Mouse (Mus musculus): ENCODE data around the gene Gm21783.
"Not testable (repeated sequence)": the region's sequence is repeated elsewhere in the genome, so short reads cannot be mapped to it uniquely, and the experiment has no call there.

Gm21783 gene

DNA sequence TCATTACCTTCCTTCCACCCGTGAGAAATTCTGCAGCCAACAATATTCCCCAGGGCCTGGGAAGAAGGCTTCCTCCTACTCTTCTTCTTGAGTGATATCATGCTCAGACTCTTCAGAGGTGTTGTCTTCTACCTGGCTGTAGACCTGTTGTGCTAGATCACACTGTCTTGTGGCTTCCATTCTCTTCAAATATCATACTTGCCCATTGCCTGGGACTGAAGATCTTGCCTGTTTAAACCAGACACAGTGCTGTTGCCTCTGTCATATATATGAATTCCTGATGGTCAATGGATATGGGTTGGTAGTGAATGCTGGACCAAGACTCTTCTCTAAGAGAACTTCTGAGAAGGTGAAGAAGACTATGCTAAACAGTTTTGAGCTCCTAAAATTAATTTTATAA, at the start of gene Gm21783:
Gene Gm21783 (minus strand): TSS at position 101 of the 400 bp plus-strand sequence.
- DNase-seq (ENCODE audit: low read depth, low spot score) = not testable (repeated sequence)

Data from ES-CJ7 (cell line).